Mouse (Mus musculus) Patski (cell line): ENCODE measurements at regions not wholly inside any gene's neighbourhood (a gene's known extent, or its start where the extent isn't known, plus 50 kb on each side); places are given as distances from the start of the nearest gene placed in this dataset.
"Not testable (repeated sequence)": the region's sequence is repeated elsewhere in the genome, so short reads cannot be mapped to it uniquely, and the experiment has no call there.

Experiments
- ATAC-seq: fragments of 100-300 bp; one replicate; pipeline ENCODE4 v1.8.0; 2021
- CTCF ChIA-PET: fragments of 350-600 bp; sonication (Branson Sonifier 250); formaldehyde crosslinking; loops from one replicate; lab custom pipeline; 2022; ENCODE audit warnings: inconsistent platforms; lab: Charles Lee
- POLR2A ChIA-PET: fragments of 350-600 bp; sonication (Branson Sonifier 250); formaldehyde crosslinking; loops from one replicate; lab custom pipeline; 2022; ENCODE audit warnings: antibody characterized with exemption, inconsistent platforms; lab: Charles Lee
- DNase-seq: peaks from one replicate; pipeline ENCODE4 v3.0.0-alpha.2; 2011; ENCODE audit warnings: low read depth, low spot score
- H3K27me3 ChIP-seq: fragments of 371-371 bp; one replicate; pipeline ENCODE4 v1.5.1; 2021
- CTCF ChIP-seq: fragments of 100-300 bp; IDR thresholded peaks from one replicate; pipeline ENCODE4 v1.5.1; 2021
- in situ Hi-C: fragments of 300-500 bp; cut with MboI; formaldehyde crosslinking; loops from 3 replicates; pipeline ENCODE4 v1.11.1; 2018; ENCODE audit warnings: low pct_unique_long_range_greater_than_20kb, mixed read lengths

DNA sequence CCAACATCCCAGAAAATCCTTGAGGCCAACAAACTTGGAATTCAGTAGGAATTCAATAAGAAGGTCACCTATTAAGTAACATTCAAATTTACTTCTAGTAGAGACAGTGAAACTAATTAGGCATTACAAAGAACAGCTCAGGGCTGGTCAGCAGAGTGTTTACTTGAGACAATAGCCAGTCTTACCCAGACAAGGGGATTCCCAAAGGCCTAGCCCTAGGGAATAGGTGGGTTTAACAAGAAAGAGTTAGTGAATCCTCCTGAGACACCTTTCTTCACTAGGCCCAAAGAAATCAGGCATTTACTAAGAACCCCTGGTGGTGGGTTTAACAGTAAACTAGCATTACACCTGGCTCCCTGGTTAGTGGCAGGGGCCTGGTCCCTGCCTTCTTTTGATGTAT lies 597.7 kb upstream of the Cdh9 start:
- in situ Hi-C loops: no loop called here
- POLR2A ChIA-PET: no interaction called here
- no peak for ATAC-seq

DNA sequence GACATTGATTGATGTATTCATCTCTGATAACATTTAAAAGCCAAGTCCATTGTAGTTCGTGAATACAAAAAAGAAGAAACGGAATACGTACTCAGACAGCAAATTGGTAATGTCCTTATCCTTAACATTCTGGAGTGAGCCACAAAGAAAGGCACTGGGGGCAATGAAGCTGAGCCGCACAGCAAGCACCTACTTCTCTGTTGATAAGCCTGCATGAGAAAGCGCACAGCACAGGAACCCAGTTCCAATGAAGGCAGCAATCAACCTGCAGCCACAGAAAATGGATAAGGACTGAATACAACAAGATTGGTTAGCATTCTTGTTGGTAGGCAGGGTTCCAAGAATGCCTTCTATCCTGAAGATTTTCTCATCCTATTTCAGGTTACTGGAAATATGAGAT lies 570.4 kb upstream of the Cdh9 start:
- in situ Hi-C loops: no loop called here
- H3K27me3 ChIP-seq: no peaks in the 10 kb centered on the region
- POLR2A ChIA-PET: no interaction called here
- CTCF ChIA-PET: no interaction called here
- no peak for ATAC-seq
- DNase-seq: no peak
- TF ChIP-seq CTCF: no peak

More for the DNA sequence above, 597.7 kb upstream of the Cdh9 start:
- TF ChIP-seq CTCF: no peak
- no peaks in the 10 kb centered on the region for H3K27me3 ChIP-seq
- DNase-seq: no peak
- CTCF ChIA-PET: no interaction called here

DNA sequence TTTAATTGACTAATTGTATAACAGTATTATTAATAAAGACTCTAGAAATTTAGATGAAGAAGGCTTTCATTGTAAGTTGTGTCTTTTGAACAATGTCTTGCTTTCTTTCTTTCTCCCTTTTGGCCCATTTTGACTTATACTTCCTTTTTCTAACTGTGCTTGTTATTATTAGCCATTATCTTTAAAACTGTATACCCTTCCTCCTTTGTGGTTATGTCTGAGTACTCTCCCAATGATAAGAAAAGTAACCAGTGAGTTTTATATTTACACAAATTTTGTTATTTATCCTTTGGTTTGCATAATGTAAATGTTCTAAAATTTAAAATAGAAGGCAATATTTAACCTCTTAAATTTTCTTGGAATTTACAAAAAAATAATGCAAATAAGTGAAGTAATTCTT lies 564.6 kb upstream of the Cdh9 start:
- in situ Hi-C loops: no loop called here
- ChIA-PET CTCF (no interaction called here), POLR2A (no interaction called here)
- no peak for TF ChIP-seq CTCF
- H3K27me3 ChIP-seq: no peaks in the 10 kb centered on the region
- DNase-seq (no peak), ATAC-seq (no peak)

DNA sequence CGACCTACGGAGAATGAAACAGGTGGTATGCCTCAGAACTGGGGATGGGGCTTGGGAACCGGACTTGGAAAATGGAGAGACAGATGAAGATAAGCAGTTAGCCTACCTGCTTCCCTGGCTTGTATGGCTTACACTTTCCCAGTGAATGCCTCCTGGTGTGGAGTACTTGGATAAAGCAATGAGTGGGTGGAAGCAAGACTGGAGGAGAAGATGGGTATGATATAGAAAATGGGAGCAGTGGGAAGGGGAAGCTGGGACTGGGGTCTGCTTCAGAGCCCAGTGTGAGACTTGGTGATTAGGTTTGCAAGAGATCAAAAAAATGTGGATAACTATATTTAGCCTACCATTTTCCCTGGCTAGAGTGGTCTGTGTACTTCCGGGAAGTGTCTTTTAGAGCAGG lies 515.2 kb upstream of the Cdh9 start:
- ChIA-PET CTCF (no interaction called here), POLR2A (no interaction called here)
- H3K27me3 ChIP-seq: no peaks in the 10 kb centered on the region
- DNase-seq (no peak), ATAC-seq (no peak)
- in situ Hi-C loops: no loop called here
- TF ChIP-seq CTCF: no peak

DNA sequence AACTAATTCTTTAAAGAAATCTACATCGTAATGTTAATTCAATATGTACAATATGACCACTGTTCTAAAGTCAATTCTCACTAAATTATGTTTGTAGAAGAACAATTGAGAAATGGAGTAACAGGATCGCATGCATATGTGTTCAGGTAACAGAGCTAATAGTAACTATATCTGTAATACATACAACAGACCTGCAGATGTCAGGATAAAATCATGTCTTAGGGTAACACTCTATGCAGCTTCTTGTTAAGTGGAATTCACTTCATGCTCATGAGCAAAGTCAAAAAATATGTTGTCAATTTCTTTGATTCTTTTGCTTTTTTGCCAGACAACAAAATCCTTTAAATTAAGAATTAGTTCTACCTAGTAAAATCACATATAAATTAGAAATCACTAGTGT lies 506.9 kb upstream of the Cdh9 start:
- DNase-seq (no peak), ATAC-seq (no peak)
- H3K27me3 ChIP-seq: no peaks in the 10 kb centered on the region
- ChIA-PET CTCF (no interaction called here), POLR2A (no interaction called here)
- TF ChIP-seq CTCF: no peak
- in situ Hi-C loops: no loop called here

DNA sequence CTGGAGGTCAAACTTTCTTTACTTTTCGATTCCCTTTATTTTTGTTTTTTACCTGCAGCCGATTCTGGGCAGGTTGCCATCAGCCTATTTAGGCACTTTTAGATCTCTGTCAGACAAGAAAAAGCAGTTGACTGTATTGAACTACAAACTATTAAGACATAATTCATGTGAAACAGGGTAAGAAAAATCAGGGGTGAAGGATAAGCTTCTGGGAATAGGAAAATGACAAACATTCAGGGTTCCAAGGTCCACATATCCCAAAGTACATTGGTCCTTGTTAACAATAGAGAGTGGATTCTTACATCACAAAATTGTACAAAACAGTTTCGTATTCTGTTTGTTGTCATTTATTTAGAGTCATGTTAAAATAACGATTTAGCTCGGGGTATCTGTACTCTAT lies 480.0 kb upstream of the Cdh9 start:
- ChIA-PET CTCF (no interaction called here), POLR2A (no interaction called here)
- H3K27me3 ChIP-seq: no peaks in the 10 kb centered on the region
- TF ChIP-seq CTCF: no peak
- ATAC-seq (no peak), DNase-seq (no peak)
- in situ Hi-C loops: no loop called here

DNA sequence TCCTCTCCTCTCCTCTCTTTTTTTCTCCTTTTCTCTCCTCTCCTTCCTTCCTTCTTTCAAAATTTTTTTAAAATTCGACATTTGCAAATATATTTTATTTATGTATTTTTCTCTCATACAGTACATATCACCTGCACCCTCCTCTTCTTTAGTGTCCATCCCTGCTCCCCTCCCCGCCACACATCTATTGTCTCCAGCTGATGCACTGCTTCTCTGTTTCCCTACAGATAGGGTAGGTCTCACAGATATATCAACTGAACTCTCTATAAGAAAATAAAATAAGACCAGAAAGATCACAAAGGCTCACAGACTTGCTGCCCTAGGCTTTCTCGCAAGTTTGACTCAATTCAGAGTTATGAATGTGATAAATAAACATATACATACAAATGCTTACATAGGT lies 443.4 kb upstream of the Cdh9 start:
- DNase-seq (no peak), ATAC-seq (no peak)
- no peaks in the 10 kb centered on the region for H3K27me3 ChIP-seq
- in situ Hi-C loops: no loop called here
- ChIA-PET CTCF (no interaction called here), POLR2A (interaction anchor here (0.6 kb wide), 1 partner anchor 373 kb away, joined by 4 read pairs; no protein-coding TSS in a partner anchor)
- TF ChIP-seq CTCF: no peak

DNA sequence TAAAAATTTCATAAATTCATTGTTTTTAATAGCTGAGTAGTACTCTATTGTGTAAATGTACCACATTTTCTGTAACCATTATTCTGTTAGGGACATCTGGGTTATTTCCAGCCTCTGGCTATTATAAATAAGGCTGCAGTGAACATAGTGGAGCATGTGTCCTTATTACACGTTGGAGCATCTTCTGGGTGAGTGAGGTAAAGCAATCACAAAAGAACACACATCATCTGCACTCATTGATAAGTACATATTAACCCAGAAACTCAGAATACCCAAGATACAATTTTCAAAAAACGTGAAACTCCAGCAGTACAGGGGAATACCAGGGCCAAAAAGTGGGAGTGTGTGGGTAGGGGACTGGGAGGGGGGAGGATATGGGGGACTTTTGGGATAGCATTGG lies 434.0 kb upstream of the Cdh9 start:
- ATAC-seq, CTCF ChIA-PET, in situ Hi-C loops, H3K27me3 ChIP-seq, POLR2A ChIA-PET, DNase-seq: not testable (repeated sequence)

DNA sequence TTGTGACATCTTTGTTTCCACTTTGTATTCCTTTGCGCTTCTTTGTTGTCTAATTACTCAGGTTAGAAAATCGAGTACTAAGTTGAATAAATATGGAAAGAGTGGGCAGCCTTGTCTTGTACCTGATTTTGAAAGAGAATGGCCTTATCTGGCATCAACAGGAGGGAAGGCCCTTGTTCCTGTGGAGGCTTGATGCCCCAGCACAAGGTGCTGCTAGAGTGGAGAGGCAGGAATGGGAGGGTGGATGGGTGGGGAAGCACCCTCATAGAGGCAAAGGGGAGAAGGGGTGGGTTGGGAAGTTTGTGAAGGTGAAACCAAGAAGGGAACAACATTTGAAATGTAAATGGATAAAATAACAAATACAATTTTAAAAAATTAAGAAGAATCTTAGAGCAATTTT lies 418.9 kb upstream of the Cdh9 start:
- ATAC-seq (no peak), DNase-seq (no peak)
- CTCF ChIA-PET: no interaction called here
- in situ Hi-C loops: no loop called here
- POLR2A ChIA-PET: no interaction called here
- TF ChIP-seq CTCF: no peak
- H3K27me3 ChIP-seq: no peaks in the 10 kb centered on the region

DNA sequence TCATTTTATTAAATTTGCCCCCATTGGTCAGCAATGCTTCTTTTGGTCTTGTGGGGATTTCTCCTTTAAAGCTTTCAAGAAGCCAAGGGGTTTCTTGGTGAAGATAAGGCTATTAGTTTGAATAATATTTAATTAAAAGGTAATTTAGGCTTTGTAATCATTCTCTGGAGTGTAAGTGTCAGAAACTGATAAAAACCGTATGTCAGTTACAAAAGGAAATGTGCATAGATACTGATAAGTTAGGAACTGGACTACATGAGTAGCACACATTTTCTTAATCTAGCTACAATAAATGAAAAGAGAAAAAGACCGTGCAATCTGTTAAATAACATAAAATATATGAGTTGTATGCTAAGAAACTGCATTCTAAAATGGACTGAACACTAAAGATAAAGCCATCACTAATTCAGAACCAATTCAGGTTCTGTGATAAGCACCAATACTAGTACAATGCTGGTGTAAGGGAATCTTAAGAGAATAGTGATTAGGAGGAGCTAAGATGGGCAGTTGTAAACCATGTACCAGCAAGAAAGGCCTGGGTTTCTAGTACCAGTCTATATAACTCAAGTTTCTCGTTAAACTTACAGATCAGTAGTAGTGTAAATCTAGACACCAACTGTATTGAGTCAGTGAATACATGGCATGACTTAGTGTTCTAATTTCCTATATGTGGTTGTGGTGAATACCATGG lies 416.5 kb upstream of the Cdh9 start:
- in situ Hi-C loops: no loop called here
- no peak for TF ChIP-seq CTCF
- H3K27me3 ChIP-seq: no peaks in the 10 kb centered on the region
- no peak for ATAC-seq
- no peak for DNase-seq
- POLR2A ChIA-PET: no interaction called here
- CTCF ChIA-PET: interaction anchor here (1.1 kb wide), 1 partner anchor 10 kb away, joined by 4 read pairs; no protein-coding TSS in a partner anchor

DNA sequence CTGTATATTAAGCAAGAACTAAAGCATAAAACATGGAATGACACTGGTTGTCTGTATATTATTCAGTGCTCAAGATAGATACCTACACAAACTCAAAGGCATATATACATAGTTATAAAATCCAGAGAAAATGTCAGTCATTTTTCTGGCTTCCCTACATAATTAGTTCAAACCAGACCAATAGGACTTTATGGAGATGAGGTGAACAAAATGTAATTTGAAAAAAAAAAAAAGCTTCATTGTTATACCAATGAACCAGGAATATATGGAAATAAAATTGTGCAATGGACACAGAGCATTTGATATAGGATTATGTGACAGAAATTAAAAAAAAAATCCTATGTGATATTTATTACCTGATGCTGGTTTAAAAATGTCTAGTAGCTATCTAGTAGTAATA lies 415.8 kb upstream of the Cdh9 start:
- ATAC-seq (no peak), DNase-seq (no peak)
- TF ChIP-seq CTCF: no peak
- in situ Hi-C loops: no loop called here
- CTCF ChIA-PET: interaction anchor here (1.1 kb wide), 1 partner anchor 10 kb away, joined by 4 read pairs; no protein-coding TSS in a partner anchor
- H3K27me3 ChIP-seq: no peaks in the 10 kb centered on the region
- POLR2A ChIA-PET: no interaction called here

DNA sequence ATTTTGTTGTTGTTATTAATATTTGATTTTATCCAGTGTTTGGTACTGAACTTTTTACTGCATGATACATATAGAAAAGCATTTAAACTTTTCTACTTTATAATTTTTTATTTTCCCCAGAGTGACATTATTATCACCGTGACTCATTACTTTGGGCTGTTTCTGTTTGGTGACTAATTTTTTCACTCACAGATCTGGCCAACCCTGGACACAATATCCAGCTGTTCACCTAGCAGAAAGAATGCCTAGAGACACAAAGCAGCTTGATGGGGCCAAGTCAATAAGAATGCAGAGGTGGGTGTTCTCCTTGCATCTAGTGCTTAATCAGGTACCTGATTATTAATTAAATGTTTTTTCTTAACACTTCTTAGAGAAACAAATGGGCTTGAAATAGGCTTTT lies 414.7 kb upstream of the Cdh9 start:
- no peak for TF ChIP-seq CTCF
- ATAC-seq: no peak
- in situ Hi-C loops: no loop called here
- no peaks in the 10 kb centered on the region for H3K27me3 ChIP-seq
- DNase-seq: no peak
- POLR2A ChIA-PET: no interaction called here
- CTCF ChIA-PET: no interaction called here
